ENCODE assay signal across 22 mouse cellular contexts in the genomic region with DNA sequence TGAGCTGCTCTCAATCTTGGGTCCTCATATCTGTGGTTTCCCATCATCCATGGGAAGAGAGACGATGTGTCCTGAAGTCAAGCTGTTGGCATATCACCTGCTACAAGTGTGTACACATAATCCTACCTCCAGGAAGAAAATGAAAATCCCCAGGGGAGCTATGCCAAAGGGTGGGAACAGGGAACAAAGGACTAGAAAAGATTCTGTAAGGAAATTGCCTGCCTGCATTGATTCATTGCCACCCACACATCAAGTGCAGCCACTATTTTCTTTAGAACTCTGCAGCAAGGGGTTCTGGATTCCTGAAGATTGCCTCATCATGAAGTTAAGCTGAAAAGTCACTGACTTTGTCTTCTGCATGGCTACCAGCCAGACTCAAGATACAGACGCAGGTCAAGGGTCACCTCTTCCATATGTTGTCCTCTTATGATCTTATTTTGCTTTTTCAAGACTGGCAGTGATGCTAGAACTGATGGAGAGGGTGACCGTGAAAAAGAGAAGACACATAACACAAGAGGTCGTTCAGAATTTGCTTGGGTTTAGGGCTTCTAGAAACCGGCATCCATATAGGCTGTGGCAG.
DNase-seq lines count a peak whose midpoint lies in the region; ATAC-seq and TF ChIP-seq lines count a peak whose summit lies in the region.
"Had no signal": no experiment of that assay in that cellular context is flagged by ENCODE, and none has a peak within 500 bp of the region (broad histone marks: within the 10 kb centered on the region; RNA-seq: fewer than 3 reads in every experiment).

No protein-coding gene starts in this region.

- no peak overlapping the region for H3K27ac ChIP-seq in lung, embryonic 14.5 days (ENCODE audit: low read depth)
- H3K27ac ChIP-seq in stomach, postnatal 0 days (replicated peaks), result peak overlapping the region; percentile 56; the same call in 1 of the 2 replicates
- H3K27ac ChIP-seq: embryonic facial prominence, embryonic 10.5 days; forebrain, embryonic 15.5 days; heart, embryonic 10.5 days; hindbrain, embryonic 12.5 days had no signal

- no peaks in the 10 kb centered on the region for H3K27me3 ChIP-seq in lung, embryonic 14.5 days (ENCODE audit: insufficient read depth, low read length)
- H3K27me3 ChIP-seq in stomach, postnatal 0 days (ENCODE audit: control insufficient read depth, insufficient read depth, low read length), result no peaks in the 10 kb centered on the region
- H3K27me3 ChIP-seq: forebrain, embryonic 15.5 days; hindbrain, embryonic 12.5 days; Patski had no signal

- ATAC-seq in lung, embryonic 14.5 days (ENCODE audit: insufficient read depth), result no peak
- no peak for ATAC-seq in stomach, postnatal 0 days (ENCODE audit: low FRiP score, low TSS enrichment)
- ATAC-seq: activated CD4-positive, CD25-positive, alpha-beta regulatory T cell, adult 4 months; forebrain, embryonic 15.5 days; hindbrain, embryonic 16.5 days; Patski had no signal

- H3K9me3 ChIP-seq in lung, embryonic 14.5 days (ENCODE audit: low read depth, low read length), result no peaks in the 10 kb centered on the region
- no peaks in the 10 kb centered on the region for H3K9me3 ChIP-seq in stomach, postnatal 0 days (ENCODE audit: control insufficient read depth, low read length)
- H3K9me3 ChIP-seq: embryonic facial prominence, embryonic 10.5 days; forebrain, embryonic 15.5 days; heart, embryonic 10.5 days; hindbrain, embryonic 12.5 days had no signal

- peak; percentile 66 for DNase-seq in lung, embryonic 14.5 days
- DNase-seq in lung, postnatal 10 days, result no peak
- DNase-seq in 3T3-L1 (ENCODE audit: low read depth, low spot score), result peak; percentile 57
- DNase-seq in fat pad, adult 2 months (ENCODE audit: extremely low read depth, low read depth, low spot score), result peak; percentile 71
- DNase-seq in stomach, postnatal 0 days (ENCODE audit: low spot score), result no peak
- DNase-seq in retina, embryonic 14.5 days (ENCODE audit: low spot score), result no peak
- no peak for DNase-seq in yolk sac, embryonic 10.5 days (ENCODE audit: low spot score)
- DNase-seq: adrenal gland, postnatal 14 days; cerebellum, adult 2 months; cerebellum, postnatal 10 days; gastrocnemius, postnatal 36 days; heart, adult 18-20 months; heart, postnatal 10 days; heart, postnatal 4 days had no signal

- WGBS in lung, embryonic 14.5 days, result 57% methylated on average over 5 of the region's 5 CpGs
- 60% methylated on average over 5 of the region's 5 CpGs for WGBS in stomach, postnatal 0 days

- peaks cover 4% of the 10 kb centered on the region; the same call in 1 of the 2 replicates for H3K4me1 ChIP-seq in lung, embryonic 14.5 days (ENCODE audit: insufficient read depth)
- H3K4me1 ChIP-seq in stomach, postnatal 0 days (replicated peaks; ENCODE audit: control insufficient read depth, insufficient read depth), result peaks cover 2% of the 10 kb centered on the region; the same call in 1 of the 2 replicates
- H3K4me1 ChIP-seq: forebrain, embryonic 15.5 days; hindbrain, embryonic 12.5 days had no signal

- H3K9ac ChIP-seq in lung, embryonic 14.5 days, result no peak overlapping the region
- H3K9ac ChIP-seq in stomach, postnatal 0 days (ENCODE audit: low read length), result no peak overlapping the region
- H3K9ac ChIP-seq: forebrain, embryonic 15.5 days; hindbrain, embryonic 12.5 days had no signal

- no peak overlapping the region for H3K4me3 ChIP-seq in lung, embryonic 14.5 days (ENCODE audit: low read depth, low read length)
- H3K4me3 ChIP-seq in stomach, postnatal 0 days (ENCODE audit: low read depth, low read length), result no peak overlapping the region
- H3K4me3 ChIP-seq: embryonic facial prominence, embryonic 10.5 days; erythroblast, embryonic 14.5 days; forebrain, embryonic 15.5 days; heart, embryonic 10.5 days; hindbrain, embryonic 12.5 days had no signal

- no peak for TF ChIP-seq CTCF in lung, embryonic 14.5 days (IDR thresholded peaks at IDR 0.05; ENCODE audit: low read depth)
- TF ChIP-seq CTCF in stomach, postnatal 0 days (IDR thresholded peaks at IDR 0.05; ENCODE audit: low read depth), result no peak

- TF ChIP-seq EP300 in stomach, postnatal 0 days (optimal IDR thresholded peaks at IDR 0.05), result peak; percentile 81

- no peaks in the 10 kb centered on the region for H3K36me3 ChIP-seq in lung, embryonic 14.5 days (ENCODE audit: insufficient read depth)
- no peaks in the 10 kb centered on the region for H3K36me3 ChIP-seq in stomach, postnatal 0 days (ENCODE audit: control insufficient read depth, insufficient read depth, low read length)
- H3K36me3 ChIP-seq: embryonic facial prominence, embryonic 10.5 days; forebrain, embryonic 15.5 days; heart, embryonic 10.5 days; hindbrain, embryonic 12.5 days had no signal

- no peak overlapping the region for H3K4me2 ChIP-seq in lung, embryonic 14.5 days
- H3K4me2 ChIP-seq in stomach, postnatal 0 days (replicated peaks; ENCODE audit: low read depth), result no peak overlapping the region
- H3K4me2 ChIP-seq: forebrain, embryonic 15.5 days; hindbrain, embryonic 12.5 days had no signal

Comparison
In these comparisons a context has a peak if more than half of its experiments do, and no peak if none do; other contexts are left out.
1. DNase-seq: peak in lung, embryonic 14.5 days (single experiment), 3T3-L1 (single experiment) and fat pad, adult 2 months (single experiment); none in lung, postnatal 10 days (single experiment), stomach, postnatal 0 days (single experiment), retina, embryonic 14.5 days (single experiment) and yolk sac, embryonic 10.5 days (single experiment).